Mouse (Mus musculus) kidney, adult 2 months (tissue): ENCODE measurements around the gene Stk19.
A peak's percentile ranks its signal among the peaks of the same experiment; 100 is the strongest.

Source experiments
- CTCF ChIP-seq: fragments of 200-500 bp; conservative IDR thresholded peaks from 2 replicates; pipeline ENCODE4 v1.5.1; 2011; ENCODE audit warnings: low read depth, mild to moderate bottlenecking, control low read depth, low read length, moderate library complexity, mixed read lengths; ENCODE audit not compliant: insufficient read depth, insufficient read length
- POLR2A ChIP-seq: fragments of 200-500 bp; IDR thresholded peaks from one replicate; pipeline ENCODE4 v1.6.1; 2011; ENCODE audit warnings: low read depth, low read length, control low read depth

DNA sequence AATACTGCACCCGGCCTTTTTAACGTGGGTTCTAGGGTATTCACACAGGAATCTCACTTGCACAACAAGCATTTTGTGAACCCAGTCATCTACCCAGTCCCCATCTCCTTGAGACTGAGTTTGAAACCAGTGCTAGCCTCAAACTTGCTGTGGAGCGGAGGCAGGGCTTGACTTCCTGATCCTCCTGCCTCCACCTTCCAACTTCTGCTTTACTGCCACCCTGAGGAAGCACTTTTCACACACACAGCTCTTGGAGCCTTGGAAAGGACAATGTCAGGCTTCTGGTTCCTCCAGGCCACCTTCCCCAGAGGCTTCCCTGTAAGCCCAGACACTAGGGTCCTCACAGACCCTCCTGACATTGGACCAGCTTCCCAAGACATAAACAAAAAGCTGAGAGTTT, 46.6 kb upstream of the Stk19 start:
- TF ChIP-seq POLR2A (no peak), CTCF (peak; percentile 41)
